Mouse (Mus musculus) layer of hippocampus, postnatal 36 days (tissue): Measurements from ENCODE around the gene Ntrk1. TPM values are rescaled to one million over a fixed set of nuclear protein-coding genes. Genes with fewer than 3 reads are reported as not detected.

Source experiments
- DNase-seq, 2 experiments: peaks; one replicate each; pipeline ENCODE4 v3.0.0; 2022
- total RNA-seq, 2 experiments: library from RNA; stranded (reverse); gene quantifications; 2 replicates each; pipeline ENCODE4 v1.2.3; 2021

Gene Ntrk1
- total RNA-seq, 2 experiments from 2014 or later: 0.12 TPM; not detected in 1

- DNase-seq: no peak
Observed at GRCm38 (mm10) chr3:87785626-87786214, 9.2 kb downstream of the Ntrk1 start.

- DNase-seq: no peak
Observed at GRCm38 (mm10) chr3:87785156-87785555, 9.8 kb downstream of the Ntrk1 start.

GRCm38 (mm10) chr3:87783282-87784023 lies 11.5 kb downstream of the Ntrk1 start:
- DNase-seq: no peak

GRCm38 (mm10) chr3:87779086-87779485 lies 15.9 kb downstream of the Ntrk1 start:
- DNase-seq: no peak

GRCm38 (mm10) chr3:87778283-87778682 lies 16.7 kb downstream of the Ntrk1 start:
- DNase-seq: no peak

GRCm38 (mm10) chr3:87771088-87771487 lies 23.9 kb downstream of the Ntrk1 start:
- no peak for DNase-seq

- no peak for DNase-seq
Observed at GRCm38 (mm10) chr3:87770280-87770679, 24.7 kb downstream of the Ntrk1 start.

GRCm38 (mm10) chr3:87769506-87769905 lies 25.5 kb downstream of the Ntrk1 start:
- DNase-seq: no peak

GRCm38 (mm10) chr3:87768844-87769243 lies 26.1 kb downstream of the Ntrk1 start:
- DNase-seq: peak; percentile 39 to 44

- DNase-seq: no peak
Observed at GRCm38 (mm10) chr3:87768431-87768830, 26.5 kb downstream of the Ntrk1 start.

- no peak for DNase-seq
Observed at GRCm38 (mm10) chr3:87767764-87768163, 27.2 kb downstream of the Ntrk1 start.

GRCm38 (mm10) chr3:87766284-87766667 lies 28.7 kb downstream of the Ntrk1 start:
- DNase-seq: no peak

GRCm38 (mm10) chr3:87765631-87766283 lies 29.2 kb downstream of the Ntrk1 start:
- DNase-seq: no peak

- no peak for DNase-seq
Observed at GRCm38 (mm10) chr3:87765091-87765490, 29.9 kb downstream of the Ntrk1 start.

- DNase-seq: no peak
Observed at GRCm38 (mm10) chr3:87764506-87764905, 30.5 kb downstream of the Ntrk1 start.

- DNase-seq: peak; percentile 82 to 84
Observed at GRCm38 (mm10) chr3:87763683-87764289, 31.2 kb downstream of the Ntrk1 start.

GRCm38 (mm10) chr3:87763202-87763601 lies 31.8 kb downstream of the Ntrk1 start:
- no peak for DNase-seq

- no peak for DNase-seq
Observed at GRCm38 (mm10) chr3:87761408-87762375, 33.3 kb downstream of the Ntrk1 start.

GRCm38 (mm10) chr3:87758641-87759040 lies 36.3 kb downstream of the Ntrk1 start:
- no peak for DNase-seq

- DNase-seq: no peak
Observed at GRCm38 (mm10) chr3:87756488-87756887, 38.5 kb downstream of the Ntrk1 start.

- DNase-seq: peak; percentile 87 to 89
Observed at GRCm38 (mm10) chr3:87755964-87756363, 39.0 kb downstream of the Ntrk1 start.

- no peak for DNase-seq
Observed at GRCm38 (mm10) chr3:87753829-87754228, 41.1 kb downstream of the Ntrk1 start.
